Mouse (Mus musculus): Measurements from ENCODE around the gene Zfp704. TPM values are rescaled to one million over a fixed set of nuclear protein-coding genes. Genes with fewer than 3 reads are reported as not detected.

The Zfp704 gene
- total RNA-seq, 2 experiments from 2014 or later: 4.4 to 7.0 TPM

GRCm38 (mm10) chr3:9610426-9610825, 541 bp upstream of the Zfp704 start:
- H3K27ac ChIP-seq: peak overlapping the region; percentile 58

DNA sequence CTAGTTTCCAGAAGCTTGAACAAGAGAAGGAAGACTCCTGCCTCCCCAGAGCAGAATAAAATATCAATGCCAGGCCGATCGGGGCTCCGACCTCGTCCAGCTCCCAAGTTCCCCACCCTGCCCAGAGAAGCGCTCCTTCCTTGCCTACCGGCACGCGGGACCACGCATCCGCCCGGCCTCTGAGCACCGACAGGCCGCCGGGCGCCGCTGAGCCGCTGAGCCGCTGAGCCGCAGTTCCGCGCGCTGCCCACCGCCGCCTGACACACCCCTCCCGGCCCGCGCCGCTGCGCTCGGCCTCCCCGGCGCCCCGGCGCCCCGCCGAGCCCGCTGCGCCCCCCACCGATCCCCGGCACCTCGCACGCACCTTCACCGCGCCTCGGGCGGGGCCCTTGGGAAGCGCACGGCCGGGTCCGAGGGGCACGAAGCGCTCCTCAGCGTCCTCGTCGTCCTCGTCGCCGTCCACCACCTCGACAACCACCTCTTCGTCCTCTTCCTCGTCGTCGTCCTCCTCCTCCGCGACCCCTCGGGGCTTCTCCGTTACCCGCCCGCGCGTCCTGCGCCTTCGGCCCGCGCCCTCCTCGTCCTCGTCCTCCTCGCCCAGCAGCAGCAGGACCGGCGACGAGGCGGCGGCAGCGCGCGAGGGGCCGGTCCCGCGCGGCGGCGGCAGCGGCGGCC, 842 bp downstream of the Zfp704 start:
- no peak for TF ChIP-seq CTCF (IDR thresholded peaks at IDR 0.05)
- peak; percentile 62 for DNase-seq
- intact Hi-C loops (cut with DNase I): loop anchor here (5.0 kb wide), 1 partner anchor 87 kb away; no protein-coding TSS in a partner anchor
- peak overlapping the region; percentile 78 for H3K27ac ChIP-seq
- peak overlapping the region; percentile 92 for H3K4me3 ChIP-seq

More at GRCm38 (mm10) chr3:9610426-9610825, 541 bp upstream of the Zfp704 start:
- no peak for TF ChIP-seq CTCF (IDR thresholded peaks at IDR 0.05)
- intact Hi-C loops (cut with DNase I): loop anchor here (5.0 kb wide), 2 partner anchors 87 to 208 kb away; no protein-coding TSS in a partner anchor
- peak overlapping the region; percentile 92 for H3K4me3 ChIP-seq
- no peak for DNase-seq

- DNase-seq: no peak
- peak overlapping the region; percentile 92 for H3K4me3 ChIP-seq
- intact Hi-C loops (cut with DNase I): loop anchor here (5.0 kb wide), 1 partner anchor 86 kb away; no protein-coding TSS in a partner anchor
- H3K27ac ChIP-seq: peak overlapping the region; percentile 78
- TF ChIP-seq CTCF (IDR thresholded peaks at IDR 0.05): no peak
Observed at GRCm38 (mm10) chr3:9608441-9608905, 1.4 kb downstream of the Zfp704 start.

DNA sequence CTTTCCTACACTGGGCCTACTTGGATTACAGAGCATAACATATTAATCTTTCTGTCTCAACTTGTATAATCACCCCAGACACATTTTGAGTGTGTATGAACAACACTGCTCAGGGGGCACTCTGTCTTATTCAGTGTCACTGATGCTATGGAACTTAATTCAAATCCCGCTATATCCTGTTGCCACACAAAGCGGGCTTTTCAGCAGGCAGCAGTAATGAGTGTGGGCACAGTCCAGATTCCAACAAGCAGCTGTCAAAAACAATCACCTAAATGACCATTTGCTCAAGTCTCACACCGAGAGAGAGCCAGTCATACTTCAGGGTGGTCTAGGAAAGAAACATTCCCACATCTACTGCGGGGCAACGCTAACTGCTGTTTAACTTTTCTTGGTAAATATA, 2.2 kb downstream of the Zfp704 start:
- H3K27ac ChIP-seq: no peak overlapping the region
- peak overlapping the region; percentile 92 for H3K4me3 ChIP-seq
- TF ChIP-seq CTCF (IDR thresholded peaks at IDR 0.05): no peak
- no peak for DNase-seq
- intact Hi-C loops (cut with DNase I): loop anchor here (5.0 kb wide), 1 partner anchor 85 kb away; no protein-coding TSS in a partner anchor

DNA sequence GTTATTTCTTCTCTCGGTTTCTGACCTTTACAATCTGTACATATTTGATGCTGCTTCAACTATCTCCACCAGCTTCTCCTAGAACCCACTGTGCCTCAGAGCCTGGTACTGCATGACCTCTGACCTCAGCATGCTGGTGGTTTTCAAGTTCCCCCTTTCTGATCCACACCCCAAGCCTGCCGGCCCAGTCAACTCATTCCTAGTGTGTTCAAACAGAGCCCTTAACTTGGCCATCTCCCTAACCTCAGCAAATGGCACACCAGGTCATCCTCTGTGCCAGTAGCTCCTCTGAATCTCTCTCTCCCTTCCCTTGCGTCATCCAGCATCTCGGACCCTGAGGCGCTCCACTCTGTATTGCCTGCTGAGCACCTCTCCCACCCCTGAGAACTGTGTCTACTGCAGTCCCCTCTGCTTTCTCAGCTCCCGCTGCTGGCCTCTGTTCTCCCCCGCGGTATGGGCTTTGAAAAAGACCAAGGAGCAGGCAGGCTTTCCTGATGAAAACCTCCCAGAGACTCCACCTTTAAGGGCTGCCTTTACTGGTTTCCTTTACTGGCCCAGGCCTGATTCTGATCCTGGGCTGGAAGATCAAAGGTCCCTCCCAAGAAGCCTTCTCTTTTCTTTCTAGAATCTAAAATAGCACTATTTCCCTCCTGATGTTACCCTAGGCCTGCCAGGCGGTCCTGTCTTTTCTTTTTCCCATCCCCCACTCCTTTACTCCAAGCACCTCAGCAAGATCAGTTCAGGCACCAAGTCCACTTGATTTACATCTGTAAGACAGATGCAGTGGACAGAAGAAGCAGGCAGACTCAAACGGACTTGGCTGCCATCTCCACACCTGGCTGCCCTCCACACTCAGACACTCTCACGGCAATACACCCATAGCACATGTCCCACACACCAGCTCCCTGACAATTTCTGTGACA, 3.8 kb downstream of the Zfp704 start:
- no peak for TF ChIP-seq CTCF (IDR thresholded peaks at IDR 0.05)
- intact Hi-C loops (cut with DNase I): loop anchor here (5.0 kb wide), 1 partner anchor 84 kb away; no protein-coding TSS in a partner anchor
- Histone ChIP-seq H3K27ac (peak overlapping the region; percentile 49; the same call in 1 of the 2 replicates), H3K4me3 (no peak overlapping the region)
- no peak for DNase-seq

DNA sequence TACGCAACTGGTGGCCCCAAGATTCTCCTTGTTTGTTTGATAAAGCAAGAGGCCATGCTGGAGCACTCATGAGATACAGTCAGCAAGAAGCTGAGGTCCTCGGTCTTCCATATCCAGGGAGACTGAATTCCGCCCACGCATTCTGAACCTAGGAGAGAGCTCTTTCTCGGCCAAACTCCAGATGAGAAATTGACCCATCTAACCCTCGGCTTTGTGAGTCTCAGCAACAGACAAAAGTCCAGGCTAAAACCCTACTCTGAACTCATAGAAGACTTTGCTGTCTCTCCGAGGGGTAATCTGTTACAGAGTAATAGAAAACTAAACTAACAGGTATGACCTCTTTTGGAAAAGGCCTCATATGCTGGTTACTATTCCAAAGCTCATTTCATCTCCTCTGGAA, 4.9 kb downstream of the Zfp704 start:
- no peak for DNase-seq
- H3K27ac ChIP-seq: no peak overlapping the region
- TF ChIP-seq CTCF (IDR thresholded peaks at IDR 0.05): no peak
- H3K4me3 ChIP-seq: no peak overlapping the region
- intact Hi-C loops (cut with DNase I): loop anchor here (5.0 kb wide), 1 partner anchor 83 kb away; no protein-coding TSS in a partner anchor

- intact Hi-C loops (cut with DNase I): no loop called here
- Histone ChIP-seq H3K27ac (no peak overlapping the region), H3K4me3 (no peak overlapping the region)
- TF ChIP-seq CTCF (IDR thresholded peaks at IDR 0.05): no peak
- no peak for DNase-seq
Observed at GRCm38 (mm10) chr3:9603866-9604265, 6.0 kb downstream of the Zfp704 start.

DNA sequence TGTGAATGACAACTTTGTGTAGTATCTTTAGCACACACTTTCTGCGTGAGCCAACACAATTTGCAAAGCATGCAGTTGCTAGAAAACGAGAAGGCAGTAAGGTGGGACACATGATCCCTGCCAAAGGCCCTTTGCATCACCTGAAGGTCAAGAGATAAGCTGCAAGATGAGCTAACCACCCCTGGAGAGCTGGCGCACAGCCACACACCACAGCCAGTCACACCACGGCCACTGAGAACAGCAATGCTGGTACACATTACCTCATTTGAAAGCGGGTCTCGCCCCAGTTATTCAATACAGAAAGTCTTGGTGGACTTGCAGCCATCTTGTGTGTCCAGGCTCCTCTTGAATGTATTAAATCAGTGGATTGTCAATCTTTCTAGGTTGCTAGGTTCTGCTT, 9.3 kb downstream of the Zfp704 start:
- Histone ChIP-seq H3K27ac (no peak overlapping the region), H3K4me3 (no peak overlapping the region)
- no peak for TF ChIP-seq CTCF (IDR thresholded peaks at IDR 0.05)
- DNase-seq: peak; percentile 29
- intact Hi-C loops (cut with DNase I): no loop called here

DNA sequence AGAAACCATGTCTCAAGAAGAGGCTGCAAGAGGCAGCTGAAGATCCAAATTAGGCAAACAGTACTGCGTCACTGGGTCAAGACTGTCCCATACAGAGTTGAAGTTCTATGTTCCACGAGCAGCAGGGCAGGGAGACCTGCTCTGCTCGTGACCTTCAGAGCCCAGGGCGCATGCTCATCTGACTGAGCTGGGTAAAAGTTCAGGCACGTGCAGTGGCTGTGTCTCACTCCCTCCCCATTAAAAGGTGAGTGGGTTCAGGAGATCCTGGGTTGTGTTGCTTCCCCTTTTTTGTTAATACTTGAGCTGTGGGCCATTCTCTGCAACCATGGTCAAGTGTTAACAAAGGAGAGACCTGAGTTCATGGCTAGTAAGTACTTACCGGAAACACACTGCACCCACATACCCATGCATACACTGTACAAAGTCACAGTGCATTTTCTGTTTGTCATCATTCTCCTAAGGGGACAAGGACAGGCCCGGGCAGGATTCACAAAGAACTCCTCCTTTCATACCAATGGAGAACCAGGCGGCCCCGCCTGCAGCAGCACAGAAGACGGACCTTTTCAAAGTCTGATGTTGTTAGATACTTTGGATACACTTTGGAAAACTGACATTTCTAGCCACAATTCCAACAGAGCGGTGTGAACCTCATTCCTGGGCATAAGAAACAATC, 10.0 kb downstream of the Zfp704 start:
- H3K27ac ChIP-seq: no peak overlapping the region
- intact Hi-C loops (cut with DNase I): no loop called here
- TF ChIP-seq CTCF (IDR thresholded peaks at IDR 0.05): no peak

DNA sequence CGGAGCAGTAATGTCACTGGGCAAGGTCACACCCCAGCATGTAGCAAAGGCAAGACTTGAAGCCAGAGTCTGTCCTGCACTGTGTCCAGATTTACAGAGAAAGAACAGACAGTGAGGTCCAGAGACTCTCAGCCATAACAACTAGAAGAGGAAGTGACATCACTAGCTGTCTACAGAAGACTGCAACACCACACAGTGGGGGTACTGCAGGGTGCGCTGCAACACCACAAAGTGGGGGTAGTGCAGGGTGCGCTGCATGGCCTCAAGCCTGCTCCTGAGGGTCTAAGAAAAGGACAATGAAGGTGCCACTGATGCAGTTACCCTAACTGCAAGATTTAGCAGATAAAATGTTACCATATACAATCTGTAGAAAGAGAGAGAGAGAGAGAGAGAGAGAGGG, 11.8 kb downstream of the Zfp704 start:
- intact Hi-C loops (cut with DNase I): no loop called here
- H3K4me3 ChIP-seq: no peak overlapping the region

More for the DNA sequence above, 10.0 kb downstream of the Zfp704 start:
- H3K4me3 ChIP-seq: no peak overlapping the region
- no peak for DNase-seq

DNA sequence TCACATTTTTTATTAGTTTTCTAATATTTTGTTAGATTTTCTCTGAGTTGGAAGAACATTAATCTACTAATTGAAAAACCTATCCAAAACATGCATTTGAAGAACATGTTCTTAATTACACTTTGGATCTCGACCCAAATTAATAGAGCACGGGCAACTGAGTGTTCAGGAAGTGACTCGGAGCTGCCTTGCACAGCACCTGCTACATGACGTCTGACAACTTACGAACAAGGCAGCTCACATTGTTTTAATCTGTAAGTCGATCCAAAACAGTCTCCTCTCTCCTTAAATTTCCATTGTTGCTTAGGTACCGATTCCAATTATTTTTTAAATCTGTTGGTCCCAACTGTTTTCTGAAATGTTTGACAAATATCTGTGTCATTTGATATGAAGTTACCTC, 15.4 kb downstream of the Zfp704 start:
- DNase-seq: no peak
- no peak for TF ChIP-seq CTCF (IDR thresholded peaks at IDR 0.05)
- intact Hi-C loops (cut with DNase I): loop anchor here (5.0 kb wide), 1 partner anchor 192 kb away; no protein-coding TSS in a partner anchor
- Histone ChIP-seq H3K27ac (no peak overlapping the region), H3K4me3 (no peak overlapping the region)

More for the DNA sequence above, 11.8 kb downstream of the Zfp704 start:
- DNase-seq: no peak
- TF ChIP-seq CTCF (IDR thresholded peaks at IDR 0.05): no peak
- no peak overlapping the region for H3K27ac ChIP-seq

- peak; percentile 66 for TF ChIP-seq CTCF (IDR thresholded peaks at IDR 0.05)
- Histone ChIP-seq H3K27ac (no peak overlapping the region), H3K4me3 (no peak overlapping the region)
- no peak for DNase-seq
- intact Hi-C loops (cut with DNase I): loop anchor here (5.0 kb wide), 1 partner anchor 192 kb away; no protein-coding TSS in a partner anchor
Observed at GRCm38 (mm10) chr3:9593832-9594231, 16.1 kb downstream of the Zfp704 start.
